Mouse (Mus musculus) hindbrain, embryonic 12.5 days (tissue): ENCODE data around the gene Mgat5. TPM values are rescaled to one million over a fixed set of nuclear protein-coding genes. Genes with fewer than 3 reads are reported as not detected.

ENCODE experiments used
- ATAC-seq: fragments of 200-750 bp; cut with Nextera tagmentation; 2 replicates; pipeline ENCODE4 v1.8.0; 2017; ENCODE audit warnings: moderate TSS enrichment; ENCODE audit not compliant: low FRiP score
- H3K27ac ChIP-seq: fragments of 300-500 bp; sonication (generic); 2 replicates; pipeline ENCODE4 v1.5.1; 2016; ENCODE audit warnings: mild to moderate bottlenecking
- H3K27me3 ChIP-seq: fragments of 300-500 bp; sonication (generic); 2 replicates; pipeline ENCODE4 v1.6.1; 2016; ENCODE audit warnings: mild to moderate bottlenecking
- H3K36me3 ChIP-seq: fragments of 300-500 bp; sonication (generic); 2 replicates; pipeline ENCODE4 v1.6.1; 2016; ENCODE audit warnings: mild to moderate bottlenecking
- H3K4me1 ChIP-seq: fragments of 300-500 bp; sonication (generic); 2 replicates; pipeline ENCODE4 v1.6.1; 2016
- H3K4me2 ChIP-seq: fragments of 300-500 bp; sonication (generic); replicated peaks from 2 replicates; pipeline ENCODE4 v1.6.1; 2016; ENCODE audit warnings: mild to moderate bottlenecking
- H3K4me3 ChIP-seq: fragments of 300-500 bp; sonication (generic); 2 replicates; pipeline ENCODE4 v1.5.1; 2016; ENCODE audit warnings: mild to moderate bottlenecking
- H3K9ac ChIP-seq: fragments of 300-500 bp; sonication (generic); 2 replicates; pipeline ENCODE4 v1.6.1; 2016; ENCODE audit warnings: mild to moderate bottlenecking, moderate library complexity
- H3K9me3 ChIP-seq: fragments of 300-500 bp; sonication (generic); replicated peaks from 2 replicates; pipeline ENCODE4 v1.6.1; 2016; ENCODE audit warnings: mild to moderate bottlenecking
- WGBS: fragments of 180-500 bp; shearing (Covaris S2); methylation state at CpG from one replicate; pipeline ENCODE4 v1.1.7; 2016; 5-methylcytosine and 5-hydroxymethylcytosine counted together
- polyA plus RNA-seq: library from polyadenylated mRNA; unstranded; fragments of >200 nt; fragmentation: Nextera tagmentation; extraction: Ambion mirVana; gene quantifications from 2 replicates; pipeline ENCODE4 v1.2.1, GENCODE M21; 2016

Gene Mgat5
- polyA plus RNA-seq, 1 experiment from 2014 or later = 10.3 TPM

DNA sequence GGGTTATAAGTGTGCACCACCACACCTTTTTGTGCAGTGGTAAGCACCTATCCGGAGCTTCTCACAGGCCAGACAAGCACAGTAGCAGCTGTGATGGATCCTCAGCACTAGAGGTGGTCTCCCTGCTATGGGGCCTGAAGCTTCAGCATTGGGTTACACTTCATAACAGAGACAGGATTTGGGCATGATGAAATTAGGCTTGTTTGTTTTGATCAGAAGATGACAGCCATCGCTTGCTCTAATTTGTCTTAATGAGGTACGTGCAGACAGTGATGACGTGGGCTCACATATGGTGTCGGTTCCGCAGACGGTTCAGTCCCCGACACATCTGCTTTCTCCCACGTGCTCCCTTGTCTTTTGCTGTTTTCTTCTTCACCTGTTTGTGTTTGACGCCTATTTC is 132.9 kb downstream of the Mgat5 start:
- H3K9me3 ChIP-seq = no peaks in the 10 kb centered on the region
- no peaks in the 10 kb centered on the region for H3K27me3 ChIP-seq
- no peak overlapping the region for H3K4me2 ChIP-seq
- H3K9ac ChIP-seq = no peak overlapping the region
- no peak for ATAC-seq
- H3K36me3 ChIP-seq = no peaks in the 10 kb centered on the region
- H3K4me1 ChIP-seq = peaks cover 8% of the 10 kb centered on the region; the same call in 1 of the 2 replicates
- WGBS = 85% methylated on average over 10 of the region's 10 CpGs
- H3K4me3 ChIP-seq = no peak overlapping the region
- no peak overlapping the region for H3K27ac ChIP-seq

DNA sequence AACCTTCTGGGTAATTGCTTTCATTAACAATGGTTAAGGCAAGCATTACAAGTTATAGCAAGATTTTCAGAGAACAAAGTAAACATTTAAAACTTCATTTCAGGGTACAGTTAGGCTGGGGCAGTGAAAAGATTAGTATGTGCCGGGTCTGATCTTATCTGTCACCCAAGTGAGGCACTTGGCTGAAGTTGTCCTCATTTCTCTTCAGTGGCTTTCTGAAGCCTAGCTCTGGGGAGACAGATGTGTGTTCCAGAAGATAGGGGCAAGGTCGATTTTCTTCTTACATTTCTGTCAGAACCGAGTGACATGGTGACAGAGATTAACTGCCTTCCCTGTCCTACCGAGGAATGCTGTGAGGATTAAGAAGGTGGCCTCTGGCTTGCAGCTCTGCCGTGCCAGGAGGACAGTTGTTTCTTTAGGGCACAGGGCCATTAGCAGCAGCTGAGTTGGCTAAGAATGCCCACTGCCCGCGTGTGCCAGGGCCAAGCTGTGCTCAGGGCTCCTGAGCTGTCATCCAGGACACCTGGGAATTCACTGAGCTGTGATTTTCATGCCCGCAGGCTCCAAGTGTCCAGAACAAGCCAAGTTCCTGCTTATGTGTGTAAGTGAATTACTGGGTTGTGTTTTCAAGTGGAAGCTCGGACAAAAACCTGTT is 134.1 kb downstream of the Mgat5 start:
- no peak overlapping the region for H3K9ac ChIP-seq
- H3K4me1 ChIP-seq = peaks cover 8% of the 10 kb centered on the region; the same call in 1 of the 2 replicates
- 69% methylated on average over 9 of the region's 9 CpGs for WGBS
- no peaks in the 10 kb centered on the region for H3K27me3 ChIP-seq
- H3K4me3 ChIP-seq = no peak overlapping the region
- no peak for ATAC-seq
- no peaks in the 10 kb centered on the region for H3K36me3 ChIP-seq
- H3K4me2 ChIP-seq = no peak overlapping the region
- H3K9me3 ChIP-seq = no peaks in the 10 kb centered on the region
- no peak overlapping the region for H3K27ac ChIP-seq

DNA sequence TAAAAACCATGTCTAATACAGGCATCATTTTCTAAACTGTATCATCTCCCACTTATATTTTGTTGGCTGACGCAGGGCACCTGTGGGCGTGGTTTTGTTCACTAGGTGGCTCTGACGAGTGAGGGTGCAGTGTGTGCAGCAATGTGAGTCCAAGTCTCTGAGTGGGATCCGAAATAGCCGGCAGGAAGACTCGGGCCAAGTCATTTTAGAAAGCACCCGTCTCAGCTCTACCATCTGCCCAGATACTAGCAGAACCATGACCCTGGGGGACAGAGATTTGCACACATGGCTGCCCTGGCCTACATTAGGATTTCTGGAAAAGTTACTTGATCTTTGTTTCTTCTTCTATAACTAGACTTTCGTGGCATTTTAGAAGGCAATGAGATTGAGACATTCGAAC is 135.5 kb downstream of the Mgat5 start:
- H3K4me3 ChIP-seq = no peak overlapping the region
- no peaks in the 10 kb centered on the region for H3K27me3 ChIP-seq
- no peak overlapping the region for H3K4me2 ChIP-seq
- H3K9ac ChIP-seq = no peak overlapping the region
- H3K9me3 ChIP-seq = no peaks in the 10 kb centered on the region
- no peaks in the 10 kb centered on the region for H3K36me3 ChIP-seq
- no peak overlapping the region for H3K27ac ChIP-seq
- 90% methylated on average over 9 of the region's 9 CpGs for WGBS
- no peak for ATAC-seq
- H3K4me1 ChIP-seq = peaks cover 10% of the 10 kb centered on the region; the same call in 1 of the 2 replicates

DNA sequence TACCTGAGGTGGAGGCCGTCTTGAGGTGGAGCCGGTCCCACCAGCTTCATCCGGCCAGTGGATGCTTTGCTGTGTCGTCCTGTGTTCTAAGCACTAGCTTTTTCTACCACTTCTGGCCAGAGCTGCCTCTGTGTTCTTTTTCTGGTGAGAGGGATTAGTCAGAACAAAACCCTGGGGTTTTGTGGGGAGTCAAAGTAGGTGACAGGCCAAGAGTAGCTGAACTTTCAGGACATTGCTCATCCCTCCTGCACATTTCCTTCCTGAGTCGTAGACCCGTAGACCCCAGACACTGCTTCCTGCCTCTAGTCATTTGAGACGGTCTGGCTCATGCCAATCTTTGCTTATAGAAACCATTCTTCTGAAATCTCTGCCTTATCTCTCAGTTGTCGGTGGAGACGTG is 140.1 kb downstream of the Mgat5 start:
- H3K36me3 ChIP-seq = no peaks in the 10 kb centered on the region
- 79% methylated on average over 9 of the region's 9 CpGs for WGBS
- ATAC-seq = no peak
- H3K27ac ChIP-seq = no peak overlapping the region
- H3K4me2 ChIP-seq = no peak overlapping the region
- no peak overlapping the region for H3K4me3 ChIP-seq
- no peaks in the 10 kb centered on the region for H3K9me3 ChIP-seq
- H3K4me1 ChIP-seq = peaks cover 2% of the 10 kb centered on the region
- H3K27me3 ChIP-seq = no peaks in the 10 kb centered on the region
- no peak overlapping the region for H3K9ac ChIP-seq

DNA sequence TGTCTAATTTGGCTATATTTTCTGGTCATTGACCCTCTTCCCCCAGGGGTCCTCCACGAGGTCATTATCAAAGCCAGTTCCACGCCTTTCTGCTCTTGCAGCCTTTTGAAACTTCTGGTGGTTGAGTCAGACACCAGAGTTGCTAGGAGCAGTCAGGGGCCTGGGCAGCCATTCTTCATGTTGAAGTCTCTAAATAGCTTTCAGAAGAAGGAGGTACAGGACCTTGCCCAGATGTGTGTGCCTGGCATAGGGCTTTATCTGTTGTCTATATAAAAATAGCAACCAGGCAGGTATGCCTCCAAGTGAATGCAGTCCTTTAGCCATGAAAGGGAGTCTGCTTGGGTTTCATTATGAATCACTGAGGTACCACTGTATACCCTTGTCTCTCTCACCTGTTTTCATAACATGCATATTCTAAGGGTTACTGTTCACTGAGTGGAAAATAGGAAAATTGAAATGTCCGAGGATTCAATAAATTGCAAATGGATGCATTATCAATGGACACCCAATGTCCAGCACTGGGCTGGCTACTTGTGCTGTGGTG is 141.9 kb downstream of the Mgat5 start:
- H3K27ac ChIP-seq = no peak overlapping the region
- H3K9ac ChIP-seq = no peak overlapping the region
- H3K36me3 ChIP-seq = no peaks in the 10 kb centered on the region
- no peak overlapping the region for H3K4me3 ChIP-seq
- H3K9me3 ChIP-seq = no peaks in the 10 kb centered on the region
- ATAC-seq = no peak
- H3K27me3 ChIP-seq = no peaks in the 10 kb centered on the region
- peaks cover 2% of the 10 kb centered on the region for H3K4me1 ChIP-seq
- WGBS = 55% methylated on average over 3 of the region's 3 CpGs
- H3K4me2 ChIP-seq = no peak overlapping the region

DNA sequence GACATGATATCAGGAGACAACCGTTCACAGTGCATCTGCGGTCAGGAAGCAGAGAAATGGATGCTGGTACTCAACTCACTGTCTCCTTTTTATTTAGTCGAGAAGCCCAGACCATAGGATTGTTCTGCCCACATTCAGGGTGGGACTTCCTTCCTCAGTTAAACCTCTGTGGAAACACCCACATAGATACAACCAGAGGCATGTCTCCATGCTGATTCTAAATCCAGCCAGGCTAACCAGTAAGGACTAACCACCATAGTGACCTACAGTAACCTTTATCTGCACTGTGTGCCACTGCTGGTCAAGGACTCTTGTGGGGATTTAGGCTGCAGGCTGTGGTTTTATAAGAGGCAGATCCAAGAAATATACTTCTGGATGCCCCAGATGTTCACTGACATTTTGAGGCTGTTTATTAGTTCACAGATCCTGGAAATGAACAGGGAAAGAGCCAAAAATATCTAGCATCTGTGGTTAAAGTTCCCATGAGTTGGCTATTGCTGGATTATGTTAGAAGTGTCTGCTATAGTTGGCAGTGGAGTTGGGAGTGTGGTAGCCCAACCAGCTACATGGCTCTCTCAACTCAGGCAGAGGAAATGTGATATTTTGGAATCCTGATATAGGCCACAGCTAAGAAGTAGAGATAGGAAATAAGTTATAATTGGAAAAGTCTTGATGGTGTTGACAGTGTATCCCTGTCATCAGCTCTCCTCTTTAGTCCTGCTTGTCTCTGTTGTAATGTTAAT is 143.2 kb downstream of the Mgat5 start:
- no peak overlapping the region for H3K9ac ChIP-seq
- 94% methylated on average over 3 of the region's 3 CpGs for WGBS
- no peaks in the 10 kb centered on the region for H3K36me3 ChIP-seq
- H3K27me3 ChIP-seq = no peaks in the 10 kb centered on the region
- no peak overlapping the region for H3K4me2 ChIP-seq
- peaks cover 2% of the 10 kb centered on the region for H3K4me1 ChIP-seq
- H3K4me3 ChIP-seq = no peak overlapping the region
- no peak for ATAC-seq
- H3K9me3 ChIP-seq = no peaks in the 10 kb centered on the region
- H3K27ac ChIP-seq = no peak overlapping the region

DNA sequence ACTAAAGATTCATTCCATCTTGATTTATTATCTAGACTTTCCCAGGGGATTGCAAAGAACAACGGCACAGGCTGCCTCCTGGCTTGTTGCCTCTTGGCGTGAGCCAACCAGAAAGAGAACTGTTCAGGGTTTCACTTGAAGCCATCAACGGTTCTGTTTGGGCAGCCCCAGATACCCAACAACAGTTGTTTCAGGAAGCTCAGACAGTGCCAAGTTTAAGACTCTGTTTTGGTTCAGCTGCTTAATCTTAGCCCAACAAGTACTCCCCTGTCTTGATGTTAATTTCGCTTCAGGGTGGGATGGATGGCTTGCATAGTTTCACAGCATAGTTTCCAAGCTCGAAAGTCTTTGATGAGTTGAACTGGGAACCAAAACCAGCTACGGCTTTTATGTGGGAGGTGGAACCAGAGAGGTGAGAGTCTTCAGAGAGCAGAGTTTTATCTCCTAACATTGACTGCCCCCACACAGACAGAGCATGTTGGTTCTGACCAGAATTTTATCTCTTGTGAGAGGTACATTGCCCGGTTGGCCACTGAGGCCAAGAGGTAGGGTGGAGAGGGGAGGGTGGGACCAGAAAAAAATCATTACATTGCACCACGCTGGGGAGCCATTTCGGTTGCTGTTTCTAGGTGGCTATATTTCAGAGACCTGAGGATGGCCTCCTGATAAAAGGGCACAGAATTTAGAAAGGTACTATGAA is 144.0 kb downstream of the Mgat5 start:
- ATAC-seq = no peak
- no peak overlapping the region for H3K27ac ChIP-seq

DNA sequence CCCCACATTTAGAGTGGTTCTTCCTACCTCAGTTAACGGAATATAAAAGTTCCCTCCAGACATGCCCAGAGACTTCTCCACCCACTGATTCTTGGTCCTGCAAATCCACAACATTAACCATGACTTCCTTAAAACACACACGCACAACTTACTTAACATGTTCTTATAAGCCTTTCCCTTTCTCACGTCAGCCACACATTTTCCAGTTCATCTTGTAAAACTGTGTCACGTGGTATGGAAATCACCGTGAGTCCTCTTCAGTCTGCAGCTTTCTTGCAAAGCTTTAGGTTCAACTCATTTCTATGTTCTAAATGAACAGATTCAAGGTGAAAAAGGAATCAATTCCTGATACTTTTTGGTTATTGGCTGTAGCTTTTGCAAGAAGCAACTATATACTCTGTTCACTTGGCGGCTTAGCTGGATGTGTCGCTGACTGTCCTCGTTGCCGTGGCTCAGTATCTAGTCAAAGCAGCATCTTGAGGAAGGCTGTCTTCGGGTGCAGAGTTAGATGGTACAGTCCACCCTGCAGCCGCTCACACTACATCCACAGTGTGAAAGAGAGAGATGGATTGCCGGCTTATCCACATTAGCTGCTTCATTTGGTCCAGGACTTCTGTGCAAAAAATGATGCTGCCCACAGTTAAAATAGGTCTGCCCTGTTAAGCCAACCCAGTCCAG is 146.7 kb downstream of the Mgat5 start:
- no peak overlapping the region for H3K4me2 ChIP-seq
- no peak overlapping the region for H3K4me3 ChIP-seq
- no peak overlapping the region for H3K27ac ChIP-seq
- no peak for ATAC-seq
- WGBS = 94% methylated on average over 12 of the region's 12 CpGs
- H3K9me3 ChIP-seq = no peaks in the 10 kb centered on the region
- H3K27me3 ChIP-seq = no peaks in the 10 kb centered on the region
- H3K4me1 ChIP-seq = no peaks in the 10 kb centered on the region; the same call in 1 of the 2 replicates
- H3K36me3 ChIP-seq = no peaks in the 10 kb centered on the region
- H3K9ac ChIP-seq = no peak overlapping the region

More for the DNA sequence above, 144.0 kb downstream of the Mgat5 start:
- Histone ChIP-seq H3K9ac (no peak overlapping the region), H3K4me3 (no peak overlapping the region), H3K9me3 (no peaks in the 10 kb centered on the region), H3K4me2 (no peak overlapping the region), H3K4me1 (peaks cover 2% of the 10 kb centered on the region), H3K36me3 (no peaks in the 10 kb centered on the region), H3K27me3 (no peaks in the 10 kb centered on the region)
- WGBS = 77% methylated on average over 9 of the region's 9 CpGs

DNA sequence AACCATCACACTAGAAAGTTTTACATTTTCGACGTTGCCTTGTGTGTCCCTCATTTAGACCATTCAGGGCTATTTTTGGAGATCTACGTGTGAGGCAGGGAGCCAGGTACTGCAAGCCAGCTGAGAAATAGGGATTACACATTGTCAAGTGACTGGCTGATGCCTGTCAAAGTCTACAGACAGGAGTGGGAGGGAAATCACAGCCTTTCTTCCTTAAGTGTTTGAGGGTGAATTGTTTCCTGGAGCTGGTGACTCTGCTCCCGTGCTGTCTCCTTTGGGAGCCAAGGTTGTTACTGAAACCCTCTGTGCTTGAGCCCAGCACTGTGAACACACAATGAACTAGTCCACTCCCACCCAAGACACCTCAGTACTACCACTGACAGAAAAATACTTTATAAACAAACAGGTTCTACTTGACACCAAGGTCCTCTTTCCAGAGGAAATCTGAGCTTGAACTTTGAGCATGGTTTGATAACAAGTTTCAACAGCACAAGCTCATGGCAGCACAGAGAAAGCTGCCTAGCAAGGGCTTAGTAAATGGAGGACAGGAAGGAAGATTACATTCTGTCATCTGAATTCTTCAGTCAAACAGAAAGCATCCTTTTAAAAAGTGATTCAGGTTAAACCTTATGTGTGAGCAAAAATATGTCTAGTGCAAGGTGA is 147.4 kb downstream of the Mgat5 start:
- Histone ChIP-seq H3K9ac (no peak overlapping the region), H3K36me3 (no peaks in the 10 kb centered on the region), H3K4me2 (no peak overlapping the region), H3K9me3 (no peaks in the 10 kb centered on the region), H3K4me1 (no peaks in the 10 kb centered on the region; the same call in 1 of the 2 replicates), H3K27me3 (no peaks in the 10 kb centered on the region), H3K27ac (no peak overlapping the region), H3K4me3 (no peak overlapping the region)
- 83% methylated on average over 4 of the region's 4 CpGs for WGBS
- no peak for ATAC-seq

DNA sequence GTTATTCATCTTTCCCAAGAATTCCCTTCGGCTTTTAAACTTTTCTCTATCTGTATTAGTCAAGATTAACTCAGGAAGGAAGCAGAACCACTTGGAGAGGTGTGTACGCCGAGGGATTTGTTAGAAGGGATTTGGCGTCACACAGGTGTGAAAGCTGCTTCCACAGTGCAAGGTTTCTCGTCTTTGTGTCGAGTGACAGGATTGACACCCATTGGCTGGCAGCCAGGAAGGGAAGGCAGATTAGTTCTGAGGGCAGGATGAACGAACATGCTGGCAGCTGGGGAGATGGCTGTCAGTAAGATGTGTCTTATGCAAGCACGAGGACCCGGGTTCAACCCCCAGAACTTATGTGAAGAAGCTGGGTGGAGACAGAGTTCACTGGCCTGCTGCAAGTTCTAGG is 148.6 kb downstream of the Mgat5 start:
- H3K9me3 ChIP-seq = no peaks in the 10 kb centered on the region
- no peaks in the 10 kb centered on the region for H3K27me3 ChIP-seq
- H3K4me2 ChIP-seq = no peak overlapping the region
- H3K4me3 ChIP-seq = no peak overlapping the region
- H3K4me1 ChIP-seq = peaks cover 6% of the 10 kb centered on the region
- WGBS = 78% methylated on average over 9 of the region's 9 CpGs
- H3K36me3 ChIP-seq = no peaks in the 10 kb centered on the region
- no peak overlapping the region for H3K27ac ChIP-seq
- no peak for ATAC-seq
- H3K9ac ChIP-seq = no peak overlapping the region

DNA sequence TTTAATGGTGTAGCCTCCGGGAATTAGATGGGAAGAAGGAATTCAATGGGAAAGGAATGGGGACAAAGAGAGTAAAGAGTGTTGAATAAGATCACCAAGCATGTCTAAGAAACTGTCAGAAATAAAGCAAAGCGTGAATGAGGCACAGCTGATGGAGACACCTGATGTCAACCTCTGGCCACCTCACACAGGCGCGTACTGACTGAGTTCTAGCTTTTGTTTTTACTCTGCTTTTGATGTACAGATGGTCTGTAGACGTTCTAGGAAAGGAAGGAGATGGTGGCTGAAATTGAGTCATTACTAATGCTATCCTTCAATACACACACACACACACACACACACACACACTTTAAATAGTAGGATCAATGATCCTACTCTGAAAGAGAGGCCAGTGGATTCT is 149.3 kb downstream of the Mgat5 start:
- H3K27ac ChIP-seq = no peak overlapping the region
- H3K9ac ChIP-seq = no peak overlapping the region
- no peak for ATAC-seq
- H3K27me3 ChIP-seq = no peaks in the 10 kb centered on the region
- H3K9me3 ChIP-seq = no peaks in the 10 kb centered on the region
- no peak overlapping the region for H3K4me3 ChIP-seq
- H3K4me1 ChIP-seq = peaks cover 6% of the 10 kb centered on the region; the same call in 1 of the 2 replicates
- no peak overlapping the region for H3K4me2 ChIP-seq
- no peaks in the 10 kb centered on the region for H3K36me3 ChIP-seq
- WGBS = 87% methylated on average over 5 of the region's 5 CpGs
